Mouse (Mus musculus): ENCODE data around the gene Inpp4a. TPM values are rescaled to one million over a fixed set of nuclear protein-coding genes. Genes with fewer than 3 reads are reported as not detected.
A peak's percentile ranks its signal among the peaks of the same experiment; 100 is the strongest.

The Inpp4a gene
- total and polyA plus RNA-seq, 3 experiments = 2.9 to 6.2 (median 6.1) TPM

- ATAC-seq (ENCODE audit: extremely low read depth, insufficient number of reproducible peaks, low FRiP score, poor library complexity, severe bottlenecking) = 0 out of 2 replicates have a peak, but pooled peaks have one; percentile 34
- peak; percentile 37 for DNase-seq (ENCODE audit: low spot score)
- no peaks in the 10 kb centered on the region for H3K9me3 ChIP-seq (replicated peaks)
- TF ChIP-seq TAL1 (conservative IDR thresholded peaks at IDR 0.05; ENCODE audit: low read depth, low read length) = no peak
- no peak for TF ChIP-seq POLR2AphosphoS5 (IDR thresholded peaks at IDR 0.05; ENCODE audit: insufficient replicate concordance, low read depth, low read length)
- TF ChIP-seq CTCF (IDR thresholded peaks at IDR 0.05; ENCODE audit: low read depth, low read length) = no peak
- TF ChIP-seq GATA1 (IDR thresholded peaks at IDR 0.05; ENCODE audit: borderline replicate concordance, low read length) = no peak
- TF ChIP-seq GATA2 (IDR thresholded peaks at IDR 0.05; ENCODE audit: borderline replicate concordance, low read depth, low read length) = no peak
- H3K4me1 ChIP-seq (ENCODE audit: insufficient read depth, low read depth, low read length) = peaks cover 20% of the 10 kb centered on the region
- peaks cover 17% of the 10 kb centered on the region for H3K27me3 ChIP-seq (ENCODE audit: insufficient read depth, low read length)
- no peak overlapping the region for H3K4me3 ChIP-seq (ENCODE audit: low read depth, low read length)
- H3K36me3 ChIP-seq (replicated peaks) = no peaks in the 10 kb centered on the region
Measured at GRCm38 (mm10) chr1:37409647-37410046, 110.0 kb downstream of the Inpp4a start.

GRCm38 (mm10) chr1:37415394-37415793, 115.7 kb downstream of the Inpp4a start:
- no peak for ATAC-seq (ENCODE audit: extremely low read depth, insufficient number of reproducible peaks, low FRiP score, poor library complexity, severe bottlenecking)
- Histone ChIP-seq H3K4me3 (ENCODE audit: low read depth, low read length) (no peak overlapping the region), H3K36me3 (replicated peaks) (peaks cover 41% of the 10 kb centered on the region), H3K27me3 (ENCODE audit: insufficient read depth, low read length) (no peaks in the 10 kb centered on the region), H3K4me1 (ENCODE audit: insufficient read depth, low read depth, low read length) (peaks cover 8% of the 10 kb centered on the region), H3K9me3 (replicated peaks) (peaks cover 2% of the 10 kb centered on the region; the same call in 1 of the 2 replicates)
- DNase-seq (ENCODE audit: low spot score) = no peak
- TF ChIP-seq GATA1 (IDR thresholded peaks at IDR 0.05; ENCODE audit: borderline replicate concordance, low read length) = no peak
- no peak for TF ChIP-seq POLR2AphosphoS5 (IDR thresholded peaks at IDR 0.05; ENCODE audit: insufficient replicate concordance, low read depth, low read length)

GRCm38 (mm10) chr1:37419420-37419819, 119.8 kb downstream of the Inpp4a start:
- peaks cover 76% of the 10 kb centered on the region for H3K36me3 ChIP-seq (replicated peaks)
- DNase-seq (ENCODE audit: low spot score) (no peak), ATAC-seq (ENCODE audit: extremely low read depth, insufficient number of reproducible peaks, low FRiP score, poor library complexity, severe bottlenecking) (peak; percentile 66)
- no peak for TF ChIP-seq GATA1 (IDR thresholded peaks at IDR 0.05; ENCODE audit: borderline replicate concordance, low read length)
- peak; percentile 99 for TF ChIP-seq CTCF (IDR thresholded peaks at IDR 0.05; ENCODE audit: low read depth, low read length)
- H3K9me3 ChIP-seq (replicated peaks) = peaks cover 8% of the 10 kb centered on the region
- no peaks in the 10 kb centered on the region for H3K27me3 ChIP-seq (ENCODE audit: insufficient read depth, low read length)
- H3K4me1 ChIP-seq (ENCODE audit: insufficient read depth, low read depth, low read length) = peaks cover 6% of the 10 kb centered on the region
- H3K4me3 ChIP-seq (ENCODE audit: low read depth, low read length) = no peak overlapping the region

GRCm38 (mm10) chr1:37427144-37427875, 127.6 kb downstream of the Inpp4a start:
- Histone ChIP-seq H3K36me3 (replicated peaks) (peaks cover 69% of the 10 kb centered on the region), H3K27me3 (ENCODE audit: insufficient read depth, low read length) (no peaks in the 10 kb centered on the region), H3K9me3 (replicated peaks) (peaks cover 6% of the 10 kb centered on the region), H3K4me1 (ENCODE audit: insufficient read depth, low read depth, low read length) (peaks cover 52% of the 10 kb centered on the region), H3K4me3 (ENCODE audit: low read depth, low read length) (peak overlapping the region; percentile 31; the same call in 1 of the 2 replicates)
- TF ChIP-seq GATA2 (IDR thresholded peaks at IDR 0.05; ENCODE audit: borderline replicate concordance, low read depth, low read length) = no peak
- TF ChIP-seq GATA1 (IDR thresholded peaks at IDR 0.05; ENCODE audit: borderline replicate concordance, low read length) = no peak
- no peak for TF ChIP-seq CTCF (IDR thresholded peaks at IDR 0.05; ENCODE audit: low read depth, low read length)
- no peak for TF ChIP-seq POLR2AphosphoS5 (IDR thresholded peaks at IDR 0.05; ENCODE audit: insufficient replicate concordance, low read depth, low read length)
- no peak for TF ChIP-seq TAL1 (conservative IDR thresholded peaks at IDR 0.05; ENCODE audit: low read depth, low read length)
- DNase-seq (ENCODE audit: low spot score) (no peak), ATAC-seq (ENCODE audit: extremely low read depth, insufficient number of reproducible peaks, low FRiP score, poor library complexity, severe bottlenecking) (no peak)

- TF ChIP-seq POLR2AphosphoS5 (IDR thresholded peaks at IDR 0.05; ENCODE audit: insufficient replicate concordance, low read depth, low read length) = no peak
- TF ChIP-seq GATA2 (IDR thresholded peaks at IDR 0.05; ENCODE audit: borderline replicate concordance, low read depth, low read length) = no peak
- no peak for TF ChIP-seq GATA1 (IDR thresholded peaks at IDR 0.05; ENCODE audit: borderline replicate concordance, low read length)
- TF ChIP-seq CTCF (IDR thresholded peaks at IDR 0.05; ENCODE audit: low read depth, low read length) = no peak
- TF ChIP-seq TAL1 (conservative IDR thresholded peaks at IDR 0.05; ENCODE audit: low read depth, low read length) = no peak
- peaks cover 6% of the 10 kb centered on the region for H3K9me3 ChIP-seq (replicated peaks)
- peaks cover 70% of the 10 kb centered on the region for H3K36me3 ChIP-seq (replicated peaks)
- H3K4me3 ChIP-seq (ENCODE audit: low read depth, low read length) = peak overlapping the region; percentile 85
- DNase-seq (ENCODE audit: low spot score) = no peak
- H3K27me3 ChIP-seq (ENCODE audit: insufficient read depth, low read length) = no peaks in the 10 kb centered on the region
- no peak for ATAC-seq (ENCODE audit: extremely low read depth, insufficient number of reproducible peaks, low FRiP score, poor library complexity, severe bottlenecking)
- H3K4me1 ChIP-seq (ENCODE audit: insufficient read depth, low read depth, low read length) = peaks cover 64% of the 10 kb centered on the region
Measured at GRCm38 (mm10) chr1:37428911-37429310, 129.2 kb downstream of the Inpp4a start.

GRCm38 (mm10) chr1:37429366-37430296, 130.0 kb downstream of the Inpp4a start, which contains the start of the genes Coa5 and Unc50:
TSS of gene Coa5 (minus strand) at chr1:37430103.
TSS of gene Unc50 (plus strand) at chr1:37430139.
- peak; percentile 99 for DNase-seq (ENCODE audit: low spot score)
- no peaks in the 10 kb centered on the region for H3K9me3 ChIP-seq (replicated peaks)
- peak; percentile 94 for ATAC-seq (ENCODE audit: extremely low read depth, insufficient number of reproducible peaks, low FRiP score, poor library complexity, severe bottlenecking)
- peak within 1 kb of the TSS; percentile 85 for H3K4me3 ChIP-seq (ENCODE audit: low read depth, low read length)
- H3K27me3 ChIP-seq (ENCODE audit: insufficient read depth, low read length) = no peaks in the 10 kb centered on the region
- TF ChIP-seq GATA2 (IDR thresholded peaks at IDR 0.05; ENCODE audit: borderline replicate concordance, low read depth, low read length) (no peak), POLR2AphosphoS5 (IDR thresholded peaks at IDR 0.05; ENCODE audit: insufficient replicate concordance, low read depth, low read length) (0 out of 2 replicates have a peak, but pooled peaks have one; percentile 76), GATA1 (IDR thresholded peaks at IDR 0.05; ENCODE audit: borderline replicate concordance, low read length) (no peak)
- peaks cover 69% of the 10 kb centered on the region for H3K4me1 ChIP-seq (ENCODE audit: insufficient read depth, low read depth, low read length)
- peaks cover 68% of the 10 kb centered on the region for H3K36me3 ChIP-seq (replicated peaks)
